Mouse (Mus musculus): ENCODE data around the gene Acyp1.

GRCm38 (mm10) chr12:85264940-85265339, 23.3 kb downstream of the Acyp1 start:
- TF ChIP-seq CTCF (IDR thresholded peaks at IDR 0.05; ENCODE audit: low read depth): no peak
- no peak for TF ChIP-seq EP300 (optimal IDR thresholded peaks at IDR 0.05)

Data from stomach, postnatal 0 days (tissue).